In genomic region chr15:37060831-37061230, GRCm38 (mm10) we compare ENCODE assay signal across 23 mouse cellular contexts. TPM values are rescaled to one million over a fixed set of nuclear protein-coding genes. Genes with fewer than 3 reads are reported as not detected.
DNase-seq lines count a peak whose midpoint lies in the region; ATAC-seq and TF ChIP-seq lines count a peak whose summit lies in the region.
"Had no signal": no experiment of that assay in that cellular context is flagged by ENCODE, and none has a peak within 500 bp of the region (broad histone marks: within the 10 kb centered on the region; RNA-seq: fewer than 3 reads in every experiment).

No protein-coding gene starts in this region.

- 0 out of 2 replicates have a peak overlapping the region, but pooled peaks have one; percentile 29 for H3K27ac ChIP-seq in hindbrain, embryonic 10.5 days
- H3K27ac ChIP-seq in hindbrain, postnatal 0 days: no peak overlapping the region
- H3K27ac ChIP-seq in ES-E14 (ENCODE audit: insufficient read depth, low read depth, low read length, poor library complexity, severe bottlenecking): peak overlapping the region; percentile 5; the same call in 1 of the 2 replicates
- H3K27ac ChIP-seq in embryonic facial prominence, embryonic 10.5 days (replicated peaks): 0 out of 2 replicates have a peak overlapping the region, but pooled peaks have one; percentile 59
- H3K27ac ChIP-seq: embryonic facial prominence, embryonic 13.5 days; embryonic facial prominence, embryonic 15.5 days had no signal

- no peak overlapping the region for H3K4me2 ChIP-seq in hindbrain, postnatal 0 days (ENCODE audit: low read depth, low read length)
- H3K4me2 ChIP-seq: embryonic facial prominence, embryonic 13.5 days; embryonic facial prominence, embryonic 15.5 days had no signal

- no peak overlapping the region for H3K4me3 ChIP-seq in hindbrain, embryonic 10.5 days
- H3K4me3 ChIP-seq in hindbrain, postnatal 0 days (ENCODE audit: low read length): no peak overlapping the region
- H3K4me3 ChIP-seq in ES-E14 (ENCODE audit: insufficient read depth in 1 of 2, low read depth in 1 of 2, low read length in 2 of 2, poor library complexity in 1 of 2, severe bottlenecking in 1 of 2): no peak overlapping the region
- H3K4me3 ChIP-seq in embryonic facial prominence, embryonic 10.5 days: no peak overlapping the region
- H3K4me3 ChIP-seq: embryonic facial prominence, embryonic 13.5 days; embryonic facial prominence, embryonic 15.5 days; erythroblast, embryonic 14.5 days had no signal

- in situ Hi-C loops in ES-E14 (cut with MboI; ENCODE audit: low sequenced_read_pairs in 2 of 2, unreplicated experiment in 2 of 2): no loop called here

- no peaks in the 10 kb centered on the region; the same call in 1 of the 2 replicates for H3K9me3 ChIP-seq in hindbrain, embryonic 10.5 days
- no peaks in the 10 kb centered on the region for H3K9me3 ChIP-seq in hindbrain, postnatal 0 days (ENCODE audit: low read length)
- H3K9me3 ChIP-seq in ES-E14 (ENCODE audit: control insufficient read depth, insufficient read depth, low read depth, low read length): no peaks in the 10 kb centered on the region
- peaks cover 3% of the 10 kb centered on the region for H3K9me3 ChIP-seq in embryonic facial prominence, embryonic 10.5 days
- H3K9me3 ChIP-seq: embryonic facial prominence, embryonic 13.5 days; embryonic facial prominence, embryonic 15.5 days; G1E had no signal

- H3K36me3 ChIP-seq in hindbrain, embryonic 10.5 days: no peaks in the 10 kb centered on the region
- no peaks in the 10 kb centered on the region for H3K36me3 ChIP-seq in hindbrain, postnatal 0 days (ENCODE audit: insufficient read depth, low read length)
- no peaks in the 10 kb centered on the region for H3K36me3 ChIP-seq in ES-E14 (ENCODE audit: control insufficient read depth, insufficient read depth, low read length, poor library complexity, severe bottlenecking)
- no peaks in the 10 kb centered on the region for H3K36me3 ChIP-seq in embryonic facial prominence, embryonic 10.5 days (replicated peaks)
- H3K36me3 ChIP-seq: embryonic facial prominence, embryonic 13.5 days; embryonic facial prominence, embryonic 15.5 days; G1E had no signal

- peaks cover 32% of the 10 kb centered on the region for H3K4me1 ChIP-seq in hindbrain, embryonic 10.5 days (replicated peaks)
- H3K4me1 ChIP-seq in hindbrain, postnatal 0 days (ENCODE audit: insufficient read depth, low read length): no peaks in the 10 kb centered on the region
- H3K4me1 ChIP-seq in ES-E14 (ENCODE audit: control insufficient read depth in 2 of 2, insufficient read depth in 2 of 2, low read length in 2 of 2, poor library complexity in 1 of 2): peaks cover 0 to 6% of the 10 kb centered on the region in 2 experiments; a peak in 2 of 4 replicates
- H3K4me1 ChIP-seq in embryonic facial prominence, embryonic 10.5 days: peaks cover 30% of the 10 kb centered on the region
- H3K4me1 ChIP-seq: embryonic facial prominence, embryonic 13.5 days; embryonic facial prominence, embryonic 15.5 days had no signal

- peak; percentile 78 for DNase-seq in heart, adult 11 months
- DNase-seq in heart, postnatal 4 days: no peak
- DNase-seq in hindbrain, embryonic 10.5 days (ENCODE audit: low spot score): no peak
- DNase-seq in hindbrain, postnatal 0 days (ENCODE audit: low spot score): no peak
- no peak for DNase-seq in ES-E14 (ENCODE audit: low read depth, low spot score)
- no peak for DNase-seq in embryonic facial prominence, embryonic 10.5 days (ENCODE audit: low spot score)
- no peak for DNase-seq in lung, postnatal 4 days
- DNase-seq: adrenal gland, adult 8-10 months; adrenal gland, postnatal 14 days; adrenal gland, postnatal 36 days; cerebellum, adult 11-12 months; cerebellum, adult 2 months; cerebellum, adult 9-10 months; cerebellum, postnatal 10 days; cerebellum, postnatal 25 days had no signal

- ATAC-seq in hindbrain, postnatal 0 days: no peak
- ATAC-seq: activated CD4-positive, CD25-positive, alpha-beta regulatory T cell, adult 4 months; forebrain, embryonic 14.5 days; forebrain, embryonic 16.5 days; Patski had no signal

- H3K9ac ChIP-seq in hindbrain, postnatal 0 days (replicated peaks; ENCODE audit: low read length): no peak overlapping the region
- no peak overlapping the region for H3K9ac ChIP-seq in ES-E14 (ENCODE audit: insufficient read depth, low read depth, low read length, poor library complexity, severe bottlenecking)
- H3K9ac ChIP-seq: embryonic facial prominence, embryonic 13.5 days; embryonic facial prominence, embryonic 15.5 days had no signal

- 92% methylated on average over 6 of the region's 6 CpGs for WGBS in hindbrain, embryonic 10.5 days
- 92% methylated on average over 6 of the region's 6 CpGs for WGBS in hindbrain, postnatal 0 days
- 90% methylated on average over 6 of the region's 6 CpGs for WGBS in embryonic facial prominence, embryonic 10.5 days

- H3K27me3 ChIP-seq in hindbrain, embryonic 10.5 days (ENCODE audit: insufficient read depth, poor library complexity, severe bottlenecking): no peaks in the 10 kb centered on the region
- no peaks in the 10 kb centered on the region for H3K27me3 ChIP-seq in hindbrain, postnatal 0 days (ENCODE audit: insufficient read depth, low read length)
- no peaks in the 10 kb centered on the region for H3K27me3 ChIP-seq in embryonic facial prominence, embryonic 10.5 days (replicated peaks; ENCODE audit: low read depth, poor library complexity, severe bottlenecking)
- H3K27me3 ChIP-seq: embryonic facial prominence, embryonic 13.5 days; embryonic facial prominence, embryonic 15.5 days; Patski had no signal

- TF ChIP-seq CTCF in hindbrain, postnatal 0 days (IDR thresholded peaks at IDR 0.05; ENCODE audit: low read depth): no peak

TF ChIP-seq in ES-E14, 5 proteins besides CTCF, POLR2A, EP300 and RAD21:
- TF ChIP-seq ZC3H11A (IDR thresholded peaks at IDR 0.05; ENCODE audit: borderline replicate concordance, low read depth, low read length) (no peak), HCFC1 (IDR thresholded peaks at IDR 0.05; ENCODE audit: borderline replicate concordance, insufficient read depth, low read length) (no peak), CHD2 (IDR thresholded peaks at IDR 0.05; ENCODE audit: low read depth, low read length) (no peak), ZNF384 (IDR thresholded peaks at IDR 0.05; ENCODE audit: low read depth, low read length) (no peak), MAFK (IDR thresholded peaks at IDR 0.05; ENCODE audit: insufficient read depth, low read depth, low read length) (no peak)

RNA-seq across cellular contexts. Expression of gene Zfp706, which starts 53.3 kb away (rescaled TPM):
- total RNA-seq in heart, postnatal 4 days (2021): 100 to 1,000 TPM; 234 to 247 TPM
- polyA plus RNA-seq in hindbrain, embryonic 10.5 days (2016; fragmentation: Nextera tagmentation; extraction: Ambion mirVana): 459 and 460 TPM in 2 replicates
- 57.2 and 61.8 TPM in 2 replicates for total RNA-seq in hindbrain, postnatal 0 days (2014; rRNA removed)
- polyA plus RNA-seq in hindbrain, postnatal 0 days (2015; fragmentation: Nextera tagmentation; extraction: Ambion mirVana): 463 and 467 TPM in 2 replicates
- 23.6 and 65.1 TPM in 2 replicates for total RNA-seq in ES-E14 (2012; rRNA removed)
- 494 and 511 TPM in 2 replicates for polyA plus RNA-seq in embryonic facial prominence, embryonic 10.5 days (2016; fragmentation: Nextera tagmentation; extraction: Ambion mirVana)
